Mouse (Mus musculus): ENCODE measurements around the gene Wdr4. TPM values are rescaled to one million over a fixed set of nuclear protein-coding genes. Genes with fewer than 3 reads are reported as not detected.

Wdr4 gene
- total RNA-seq, 1 experiment from 2014 or later, result 10.9 TPM

DNA sequence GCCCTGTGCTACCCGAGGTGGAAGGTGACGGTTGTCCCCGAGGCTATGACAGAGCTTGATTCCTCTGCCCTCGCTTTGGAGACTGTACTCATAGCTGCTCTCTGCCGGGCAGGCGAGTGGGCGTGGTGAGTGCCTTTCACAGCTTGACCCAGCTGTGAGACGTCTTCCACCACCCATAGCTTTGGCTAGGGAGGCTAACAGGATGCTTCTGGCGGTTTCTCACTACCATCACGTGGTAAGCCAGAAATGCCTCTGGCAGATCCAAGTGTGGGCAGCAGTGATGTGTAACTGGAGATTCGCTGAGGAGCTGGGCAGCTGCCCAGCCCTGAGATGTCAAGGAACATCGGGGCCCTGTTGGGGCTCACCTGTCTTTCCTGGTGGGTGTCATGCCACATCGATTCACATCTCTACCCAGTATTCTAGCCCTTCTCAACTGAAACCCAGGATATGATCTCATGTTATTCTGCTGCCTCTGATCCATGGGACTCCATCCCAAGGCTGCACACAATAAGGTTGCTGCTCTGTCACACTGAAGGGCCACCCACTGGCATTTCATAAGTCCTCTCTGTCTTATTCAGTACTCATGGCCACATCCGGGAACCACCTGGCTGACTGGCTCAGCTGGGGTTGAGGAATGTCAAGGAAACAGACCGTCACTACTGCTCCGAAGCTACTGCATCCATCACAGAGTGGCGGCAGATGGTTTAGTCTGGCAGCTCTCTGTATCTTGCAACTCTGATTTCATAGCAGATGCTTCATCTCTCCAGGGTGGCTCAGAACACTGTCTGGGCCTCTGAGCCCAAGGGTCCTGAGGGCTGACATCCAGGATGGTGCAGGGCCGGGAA, 62.8 kb downstream of the Wdr4 start:
- no peak for ATAC-seq (ENCODE audit: extremely low read depth, insufficient number of reproducible peaks, low FRiP score, poor library complexity, severe bottlenecking)

DNA sequence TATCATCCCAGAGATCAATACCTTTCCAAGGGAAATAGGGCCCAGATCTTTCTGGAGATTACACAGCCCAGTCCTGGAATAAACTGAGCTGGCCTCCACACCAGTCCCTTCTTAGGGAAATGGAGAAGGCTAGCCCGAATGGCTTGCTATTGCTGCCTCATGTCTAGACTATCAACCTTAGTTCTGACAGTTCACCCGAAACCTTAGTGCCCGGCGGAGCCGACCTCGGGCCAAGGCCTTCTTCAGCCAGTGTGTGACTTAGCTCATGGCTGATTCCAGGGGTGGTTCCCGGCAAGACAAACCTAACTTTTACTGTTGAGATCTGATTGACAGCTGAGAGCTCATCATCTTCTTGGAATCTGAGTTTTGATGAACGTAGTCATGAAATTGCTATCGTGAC, 65.7 kb downstream of the Wdr4 start:
- ATAC-seq (ENCODE audit: extremely low read depth, insufficient number of reproducible peaks, low FRiP score, poor library complexity, severe bottlenecking), result no peak

DNA sequence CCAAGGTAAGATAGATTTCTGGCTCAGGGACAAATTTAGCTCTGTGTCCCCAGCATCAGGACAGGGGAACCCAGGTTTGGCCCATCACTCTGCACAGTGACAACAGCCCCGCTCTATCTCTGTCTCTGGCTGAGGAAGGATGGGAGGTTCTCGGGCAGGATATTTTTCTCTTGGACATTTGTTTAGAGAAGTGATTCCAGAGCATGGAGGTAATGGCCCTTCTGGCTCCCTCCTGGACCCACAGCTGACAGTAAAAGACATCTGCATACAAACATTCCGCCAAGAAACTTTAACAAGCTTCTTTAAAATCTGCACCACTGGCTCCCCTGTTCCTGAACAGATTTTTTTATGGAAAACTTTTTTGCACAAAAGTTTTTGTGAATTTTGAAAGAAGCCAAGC, 66.3 kb downstream of the Wdr4 start:
- ATAC-seq (ENCODE audit: extremely low read depth, insufficient number of reproducible peaks, low FRiP score, poor library complexity, severe bottlenecking), result no peak

DNA sequence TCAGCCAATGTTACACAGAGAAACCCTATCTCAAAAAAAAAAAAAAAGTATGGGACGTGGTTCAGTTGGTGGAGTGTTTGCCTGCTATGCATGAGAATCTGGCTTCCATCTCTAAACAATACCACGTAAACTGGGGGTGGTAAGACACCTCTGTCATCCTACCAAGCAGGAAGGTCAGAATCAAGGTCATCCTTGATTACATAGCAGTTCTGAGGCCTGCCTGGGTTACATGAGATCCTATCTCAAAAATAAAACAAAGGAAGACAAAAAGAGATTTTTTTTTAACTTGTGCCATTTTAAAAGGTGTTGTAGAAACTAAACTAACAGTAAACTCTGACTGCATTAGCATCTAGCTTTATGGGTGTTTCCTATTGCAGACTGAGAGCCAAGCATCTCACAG, 67.0 kb downstream of the Wdr4 start:
- ATAC-seq (ENCODE audit: extremely low read depth, insufficient number of reproducible peaks, low FRiP score, poor library complexity, severe bottlenecking), result no peak

DNA sequence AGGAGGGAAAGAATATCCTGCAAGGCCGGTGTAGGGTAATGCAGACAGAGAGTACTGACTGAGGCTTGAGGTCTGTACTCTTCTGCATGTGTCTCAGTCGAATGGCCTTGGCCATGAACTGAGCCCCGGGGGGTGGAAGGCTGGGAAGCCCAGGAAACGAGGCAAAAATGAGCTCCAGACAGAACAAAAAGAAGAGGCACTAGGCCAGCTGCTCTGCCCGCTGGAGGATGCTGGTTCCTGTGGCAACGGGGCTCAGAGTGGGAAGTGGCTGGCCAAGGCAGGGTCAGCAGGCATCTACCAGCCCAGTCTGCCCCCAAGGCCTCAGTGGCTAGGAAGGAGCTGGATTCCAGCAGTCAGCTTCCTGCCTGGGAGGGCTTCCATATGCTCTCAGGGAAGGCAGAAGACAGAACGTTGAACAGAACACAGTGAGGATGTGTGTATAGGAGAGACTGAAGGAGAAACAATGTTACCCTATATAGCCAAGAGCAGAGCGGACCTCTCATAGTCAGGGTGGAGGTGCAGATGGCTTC, 68.5 kb downstream of the Wdr4 start:
- ATAC-seq (ENCODE audit: extremely low read depth, insufficient number of reproducible peaks, low FRiP score, poor library complexity, severe bottlenecking), result no peak

DNA sequence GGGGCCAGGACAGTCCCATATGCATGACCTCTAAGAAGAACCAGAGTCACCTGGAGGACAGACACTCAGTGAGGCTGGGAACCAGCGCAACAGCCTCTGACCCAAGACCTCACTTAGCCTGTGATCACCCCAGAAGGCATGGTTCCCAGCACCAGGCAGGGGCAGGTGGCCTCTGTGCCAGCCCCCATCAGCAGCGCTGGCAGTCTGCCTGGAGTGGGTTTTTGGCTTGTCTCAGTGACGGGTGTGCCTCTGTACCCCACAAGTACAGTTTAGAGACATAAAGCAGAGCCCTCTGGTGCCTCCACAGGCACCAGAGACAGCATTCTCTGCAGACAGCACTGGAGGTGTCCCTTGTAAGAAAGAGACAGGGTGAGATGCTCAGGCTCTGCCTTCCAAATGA, 69.6 kb downstream of the Wdr4 start:
- ATAC-seq (ENCODE audit: extremely low read depth, insufficient number of reproducible peaks, low FRiP score, poor library complexity, severe bottlenecking), result no peak

DNA sequence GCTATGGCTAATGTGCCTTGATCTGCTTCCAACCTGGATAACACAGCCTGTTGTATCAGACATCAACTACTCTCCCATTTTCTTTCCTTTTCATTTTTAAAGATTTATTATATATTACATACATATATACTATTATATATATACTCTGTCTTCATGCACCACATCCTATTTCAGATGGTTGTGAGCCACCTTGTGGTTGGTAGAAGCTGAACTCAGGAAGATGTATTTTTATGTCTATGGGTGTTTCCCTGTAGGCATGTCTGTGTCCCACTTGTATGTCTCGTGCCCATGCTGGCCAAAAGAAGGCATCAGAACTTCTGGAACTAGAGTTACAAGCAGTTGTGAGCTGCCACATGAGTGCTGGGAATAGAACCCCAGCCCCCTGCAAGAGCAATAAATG, 71.3 kb downstream of the Wdr4 start:
- no peak for ATAC-seq (ENCODE audit: extremely low read depth, insufficient number of reproducible peaks, low FRiP score, poor library complexity, severe bottlenecking)

DNA sequence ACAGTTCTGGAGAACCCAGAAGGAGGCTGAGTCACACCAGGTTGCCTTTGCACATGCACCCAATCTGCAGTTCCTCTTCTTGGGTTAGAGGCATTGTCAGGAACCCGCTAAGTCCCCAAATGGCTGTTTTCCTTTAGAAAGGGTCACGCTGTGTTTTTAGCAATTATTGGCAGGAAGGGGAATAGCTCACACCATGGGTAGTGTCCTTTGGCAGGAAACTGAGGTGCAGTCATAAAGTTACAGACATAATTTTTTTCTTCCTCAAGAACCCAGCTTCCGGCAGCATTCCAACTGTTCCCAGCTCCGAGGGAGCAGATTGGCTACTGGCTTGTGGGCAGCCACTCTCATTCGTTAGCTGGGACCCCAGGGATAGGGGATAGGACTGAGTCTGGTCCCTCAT, 72.0 kb downstream of the Wdr4 start:
- no peak for ATAC-seq (ENCODE audit: extremely low read depth, insufficient number of reproducible peaks, low FRiP score, poor library complexity, severe bottlenecking)

DNA sequence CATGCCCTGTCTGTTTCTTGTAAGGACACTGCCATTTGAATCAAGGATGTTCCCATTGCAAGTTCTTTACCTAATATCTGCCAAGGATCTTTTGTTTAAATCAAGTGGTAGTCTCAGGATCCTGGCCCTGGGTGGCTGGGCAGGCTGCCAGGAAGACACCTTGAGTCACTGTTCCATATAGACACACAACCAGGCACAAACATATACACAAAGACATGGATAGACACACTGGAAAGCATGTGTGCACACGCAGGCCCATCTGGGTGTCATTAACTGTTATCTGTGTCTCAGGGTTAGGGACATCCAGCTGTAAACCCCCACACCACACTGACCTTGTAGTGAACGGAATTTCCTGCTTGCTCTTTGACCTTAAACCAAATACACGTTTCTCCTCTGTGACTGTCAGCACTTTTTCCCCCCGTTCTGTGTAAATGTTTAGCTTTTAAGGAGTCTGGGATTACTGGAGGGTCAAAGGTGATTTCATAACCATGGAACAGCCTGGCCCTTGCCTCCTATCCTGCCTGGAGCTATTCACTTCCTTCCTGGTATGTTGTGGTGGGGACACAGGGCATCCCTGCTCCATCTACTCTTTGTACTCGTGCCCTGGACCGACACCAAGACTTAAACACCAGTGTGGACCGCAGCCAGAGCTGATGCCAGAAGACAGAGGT, 74.6 kb downstream of the Wdr4 start:
- ATAC-seq (ENCODE audit: extremely low read depth, insufficient number of reproducible peaks, low FRiP score, poor library complexity, severe bottlenecking), result no peak

Other genes starting within 250 kb of the Wdr4 start
- gene Rsph1, start 242.6 kb downstream of the Wdr4 start, total RNA-seq (2017), result 1.4 TPM in 2 replicates
- gene Slc37a1, start 233.2 kb downstream of the Wdr4 start, total RNA-seq (2017), result 19.5 and 19.6 TPM in 2 replicates
- 1.2 TPM in 1 of 2 replicates, not detected in the other for gene Pde9a, start 133.8 kb downstream of the Wdr4 start, total RNA-seq (2017)
- gene Ndufv3, start 135 bp upstream of the Wdr4 start, total RNA-seq (2017), result 69.1 and 76.3 TPM in 2 replicates
- gene Pknox1, start 44.8 kb upstream of the Wdr4 start, total RNA-seq (2017), result 57.5 and 63.9 TPM in 2 replicates
- gene Cbs, start 117.3 kb upstream of the Wdr4 start, total RNA-seq (2017), result not detected in 2 replicates
- gene U2af1, start 138.9 kb upstream of the Wdr4 start, total RNA-seq (2017), result 84.4 and 96.3 TPM in 2 replicates
- 1.0 TPM in 1 of 2 replicates, not detected in the other for gene Cryaa, start 157.8 kb upstream of the Wdr4 start, total RNA-seq (2017)

All from neutrophil, adult 5-6 weeks (primary cell).